Mouse (Mus musculus): ENCODE measurements around the gene Vmo1. TPM values are rescaled to one million over a fixed set of nuclear protein-coding genes. Genes with fewer than 3 reads are reported as not detected.
"Not testable (repeated sequence)": the region's sequence is repeated elsewhere in the genome, so short reads cannot be mapped to it uniquely, and the experiment has no call there.

The Vmo1 gene
- total RNA-seq, 2 experiments from 2014 or later = not detected

GRCm38 (mm10) chr11:70485498-70485897 lies 28.9 kb downstream of the Vmo1 start:
- no peak for ATAC-seq (replicated peaks; ENCODE audit: low FRiP score, poor library complexity, severe bottlenecking)

- no peak for ATAC-seq (replicated peaks; ENCODE audit: low FRiP score, poor library complexity, severe bottlenecking)
Measured at GRCm38 (mm10) chr11:70474872-70475534, 39.4 kb downstream of the Vmo1 start.

- ATAC-seq (replicated peaks; ENCODE audit: low FRiP score, poor library complexity, severe bottlenecking) = not testable (repeated sequence)
Measured at GRCm38 (mm10) chr11:70473291-70473690, 41.1 kb downstream of the Vmo1 start.

DNA sequence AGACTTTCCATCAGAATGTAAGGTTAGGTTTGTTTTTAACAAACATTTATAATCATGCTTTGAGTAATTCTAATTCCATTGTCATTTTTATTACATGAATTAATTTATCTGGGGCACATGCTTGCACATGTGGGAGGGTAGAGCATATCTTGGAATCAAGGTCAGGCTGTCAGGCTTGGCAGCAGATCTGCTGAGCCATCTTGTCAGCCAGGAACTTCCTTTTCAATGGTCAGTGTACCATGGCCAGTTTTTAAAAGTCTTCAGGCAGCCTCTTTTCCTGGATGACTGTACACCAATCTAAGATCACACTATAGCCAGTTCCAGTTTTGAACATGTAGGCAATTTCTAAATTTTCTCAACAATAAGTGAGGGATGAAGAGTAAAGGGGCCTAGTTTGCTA lies 41.7 kb downstream of the Vmo1 start:
- ATAC-seq (replicated peaks; ENCODE audit: low FRiP score, poor library complexity, severe bottlenecking) = no peak

GRCm38 (mm10) chr11:70469764-70470163 lies 44.7 kb downstream of the Vmo1 start:
- ATAC-seq (replicated peaks; ENCODE audit: low FRiP score, poor library complexity, severe bottlenecking) = no peak

GRCm38 (mm10) chr11:70467902-70468619 lies 46.4 kb downstream of the Vmo1 start:
- ATAC-seq (replicated peaks; ENCODE audit: low FRiP score, poor library complexity, severe bottlenecking) = no peak

GRCm38 (mm10) chr11:70465824-70466223 lies 48.6 kb downstream of the Vmo1 start:
- no peak for ATAC-seq (replicated peaks; ENCODE audit: low FRiP score, poor library complexity, severe bottlenecking)

- no peak for ATAC-seq (replicated peaks; ENCODE audit: low FRiP score, poor library complexity, severe bottlenecking)
Measured at GRCm38 (mm10) chr11:70465211-70465610, 49.2 kb downstream of the Vmo1 start.

DNA sequence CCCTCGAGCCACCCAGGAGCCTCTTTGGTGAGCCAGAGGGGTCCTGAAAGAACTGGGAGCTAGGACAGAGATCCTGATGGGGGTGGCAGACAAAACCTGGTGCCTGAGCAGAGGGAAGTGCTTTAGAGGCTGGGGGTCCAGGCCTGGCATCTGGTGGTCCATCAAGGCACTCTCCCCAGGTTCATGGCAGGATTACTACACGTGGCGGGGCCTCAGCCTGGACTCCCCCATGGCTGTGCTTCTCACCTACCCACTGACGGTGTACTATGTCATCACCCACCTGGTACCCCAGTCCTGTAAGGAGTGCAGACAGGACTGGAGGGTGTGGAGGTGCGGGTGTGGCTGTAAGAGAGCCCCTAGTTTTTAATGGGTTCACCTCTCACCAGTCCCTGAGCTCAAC lies 50.4 kb downstream of the Vmo1 start:
- ATAC-seq (replicated peaks; ENCODE audit: low FRiP score, poor library complexity, severe bottlenecking) = no peak

Other genes with a start within 250 kb of the Vmo1 start
- 0.42 TPM in 1 of 2 replicates, not detected in the other for gene Alox12e, start 192.0 kb downstream of the Vmo1 start, total RNA-seq (2015; ENCODE audit: low replicate concordance)
- not detected in 2 replicates for gene Alox12e, start 192.0 kb downstream of the Vmo1 start, total RNA-seq (2017; ENCODE audit: low replicate concordance)
- 5.4 and 17.6 TPM in 2 replicates for gene Alox15, start 162.6 kb downstream of the Vmo1 start, total RNA-seq (2015; ENCODE audit: low replicate concordance)
- 3.6 and 5.7 TPM in 2 replicates for gene Alox15, start 162.6 kb downstream of the Vmo1 start, total RNA-seq (2017; ENCODE audit: low replicate concordance)
- gene Pelp1, start 104.6 kb downstream of the Vmo1 start, total RNA-seq (2015; ENCODE audit: low replicate concordance) = 3.2 and 8.4 TPM in 2 replicates
- 3.1 and 3.8 TPM in 2 replicates for gene Pelp1, start 104.6 kb downstream of the Vmo1 start, total RNA-seq (2017; ENCODE audit: low replicate concordance)
- 30.6 and 51.2 TPM in 2 replicates for gene Arrb2, start 82.0 kb downstream of the Vmo1 start, total RNA-seq (2015; ENCODE audit: low replicate concordance)
- 27.9 and 33.4 TPM in 2 replicates for gene Arrb2, start 82.0 kb downstream of the Vmo1 start, total RNA-seq (2017; ENCODE audit: low replicate concordance)
- gene Med11, start 62.7 kb downstream of the Vmo1 start, total RNA-seq (2015; ENCODE audit: low replicate concordance) = 11.9 and 18.0 TPM in 2 replicates
- 6.4 and 31.5 TPM in 2 replicates for gene Med11, start 62.7 kb downstream of the Vmo1 start, total RNA-seq (2017; ENCODE audit: low replicate concordance)
- not detected in 2 replicates for gene Zmynd15, start 55.2 kb downstream of the Vmo1 start, total RNA-seq (2015; ENCODE audit: low replicate concordance)
- gene Zmynd15, start 55.2 kb downstream of the Vmo1 start, total RNA-seq (2017; ENCODE audit: low replicate concordance) = not detected in 2 replicates
- gene Cxcl16, start 54.6 kb downstream of the Vmo1 start, total RNA-seq (2015; ENCODE audit: low replicate concordance) = not detected in 2 replicates
- not detected in 2 replicates for gene Cxcl16, start 54.6 kb downstream of the Vmo1 start, total RNA-seq (2017; ENCODE audit: low replicate concordance)
- not detected in 2 replicates for gene Tm4sf5, start 9.4 kb downstream of the Vmo1 start, total RNA-seq (2015; ENCODE audit: low replicate concordance)
- gene Tm4sf5, start 9.4 kb downstream of the Vmo1 start, total RNA-seq (2017; ENCODE audit: low replicate concordance) = not detected in 2 replicates
- not detected in 2 replicates for gene Gltpd2, start 4.6 kb upstream of the Vmo1 start, total RNA-seq (2015; ENCODE audit: low replicate concordance)
- gene Gltpd2, start 4.6 kb upstream of the Vmo1 start, total RNA-seq (2017; ENCODE audit: low replicate concordance) = not detected in 2 replicates
- gene Psmb6, start 10.8 kb upstream of the Vmo1 start, total RNA-seq (2015; ENCODE audit: low replicate concordance) = 40.2 and 49.0 TPM in 2 replicates
- 52.0 and 74.6 TPM in 2 replicates for gene Psmb6, start 10.8 kb upstream of the Vmo1 start, total RNA-seq (2017; ENCODE audit: low replicate concordance)
- not detected in 2 replicates for gene Gm40193, start 18.3 kb upstream of the Vmo1 start, total RNA-seq (2015; ENCODE audit: low replicate concordance)
- not detected in 2 replicates for gene Gm40193, start 18.3 kb upstream of the Vmo1 start, total RNA-seq (2017; ENCODE audit: low replicate concordance)
- not detected in 2 replicates for gene Pld2, start 25.4 kb upstream of the Vmo1 start, total RNA-seq (2015; ENCODE audit: low replicate concordance)
- gene Pld2, start 25.4 kb upstream of the Vmo1 start, total RNA-seq (2017; ENCODE audit: low replicate concordance) = 0.23 and 0.64 TPM in 2 replicates
- gene Mink1, start 48.3 kb upstream of the Vmo1 start, total RNA-seq (2015; ENCODE audit: low replicate concordance) = 4.6 and 6.8 TPM in 2 replicates
- 2.8 and 4.5 TPM in 2 replicates for gene Mink1, start 48.3 kb upstream of the Vmo1 start, total RNA-seq (2017; ENCODE audit: low replicate concordance)
- not detected in 2 replicates for gene 4930544D05Rik, start 101.2 kb upstream of the Vmo1 start, total RNA-seq (2015; ENCODE audit: low replicate concordance)
- gene 4930544D05Rik, start 101.2 kb upstream of the Vmo1 start, total RNA-seq (2017; ENCODE audit: low replicate concordance) = not detected in 2 replicates
- not detected in 2 replicates for gene Chrne, start 104.6 kb upstream of the Vmo1 start, total RNA-seq (2015; ENCODE audit: low replicate concordance)
- not detected in 2 replicates for gene Chrne, start 104.6 kb upstream of the Vmo1 start, total RNA-seq (2017; ENCODE audit: low replicate concordance)
- gene Gp1ba, start 124.5 kb upstream of the Vmo1 start, total RNA-seq (2015; ENCODE audit: low replicate concordance) = 2.5 and 8.0 TPM in 2 replicates
- 1.1 TPM in 1 of 2 replicates, not detected in the other for gene Gp1ba, start 124.5 kb upstream of the Vmo1 start, total RNA-seq (2017; ENCODE audit: low replicate concordance)
- gene Rnf167, start 132.6 kb upstream of the Vmo1 start, total RNA-seq (2015; ENCODE audit: low replicate concordance) = 134 and 213 TPM in 2 replicates
- gene Rnf167, start 132.6 kb upstream of the Vmo1 start, total RNA-seq (2017; ENCODE audit: low replicate concordance) = 115 and 117 TPM in 2 replicates
- 24.9 and 26.0 TPM in 2 replicates for gene Slc25a11, start 132.9 kb upstream of the Vmo1 start, total RNA-seq (2015; ENCODE audit: low replicate concordance)
- gene Slc25a11, start 132.9 kb upstream of the Vmo1 start, total RNA-seq (2017; ENCODE audit: low replicate concordance) = 21.9 and 23.6 TPM in 2 replicates
- 529 and 614 TPM in 2 replicates for gene Pfn1, start 140.0 kb upstream of the Vmo1 start, total RNA-seq (2015; ENCODE audit: low replicate concordance)
- gene Pfn1, start 140.0 kb upstream of the Vmo1 start, total RNA-seq (2017; ENCODE audit: low replicate concordance) = 132 and 200 TPM in 2 replicates
- gene Eno3, start 142.6 kb upstream of the Vmo1 start, total RNA-seq (2015; ENCODE audit: low replicate concordance) = 5.4 and 14.8 TPM in 2 replicates
- gene Eno3, start 142.6 kb upstream of the Vmo1 start, total RNA-seq (2017; ENCODE audit: low replicate concordance) = 2.3 and 11.0 TPM in 2 replicates
- 36.9 and 38.6 TPM in 2 replicates for gene Spag7, start 154.8 kb upstream of the Vmo1 start, total RNA-seq (2015; ENCODE audit: low replicate concordance)
- 11.1 and 38.0 TPM in 2 replicates for gene Spag7, start 154.8 kb upstream of the Vmo1 start, total RNA-seq (2017; ENCODE audit: low replicate concordance)
- gene Camta2, start 173.5 kb upstream of the Vmo1 start, total RNA-seq (2015; ENCODE audit: low replicate concordance) = 4.7 and 17.6 TPM in 2 replicates
- gene Camta2, start 173.5 kb upstream of the Vmo1 start, total RNA-seq (2017; ENCODE audit: low replicate concordance) = 0.45 and 0.90 TPM in 2 replicates
- not detected in 2 replicates for gene Inca1, start 185.5 kb upstream of the Vmo1 start, total RNA-seq (2015; ENCODE audit: low replicate concordance)
- gene Inca1, start 185.5 kb upstream of the Vmo1 start, total RNA-seq (2017; ENCODE audit: low replicate concordance) = not detected in 2 replicates
- 1.1 and 1.7 TPM in 2 replicates for gene Kif1c, start 185.9 kb upstream of the Vmo1 start, total RNA-seq (2015; ENCODE audit: low replicate concordance)
- gene Kif1c, start 185.9 kb upstream of the Vmo1 start, total RNA-seq (2017; ENCODE audit: low replicate concordance) = 2.7 and 3.6 TPM in 2 replicates
- 1.8 TPM in 1 of 2 replicates, not detected in the other for gene Zfp3, start 249.6 kb upstream of the Vmo1 start, total RNA-seq (2015; ENCODE audit: low replicate concordance)
- gene Zfp3, start 249.6 kb upstream of the Vmo1 start, total RNA-seq (2017; ENCODE audit: low replicate concordance) = 0.30 and 0.90 TPM in 2 replicates

Measured in erythroid progenitor cell, adult 5-6 weeks (primary cell).